Mouse (Mus musculus) leukemia stem cell, adult 10-12 weeks (primary cell): Measurements from ENCODE around the gene Usp32. TPM values are rescaled to one million over a fixed set of nuclear protein-coding genes. Genes with fewer than 3 reads are reported as not detected.

Experiments
- polyA plus RNA-seq: library from polyadenylated mRNA; stranded (reverse); fragments of >175 nt; gene quantifications from 2 replicates; pipeline ENCODE4 v1.2.3, GENCODE M21; 2012; ENCODE audit warnings: low replicate concordance

The Usp32 gene
- 6.0 and 13.0 TPM in 2 replicates for polyA plus RNA-seq

DNA sequence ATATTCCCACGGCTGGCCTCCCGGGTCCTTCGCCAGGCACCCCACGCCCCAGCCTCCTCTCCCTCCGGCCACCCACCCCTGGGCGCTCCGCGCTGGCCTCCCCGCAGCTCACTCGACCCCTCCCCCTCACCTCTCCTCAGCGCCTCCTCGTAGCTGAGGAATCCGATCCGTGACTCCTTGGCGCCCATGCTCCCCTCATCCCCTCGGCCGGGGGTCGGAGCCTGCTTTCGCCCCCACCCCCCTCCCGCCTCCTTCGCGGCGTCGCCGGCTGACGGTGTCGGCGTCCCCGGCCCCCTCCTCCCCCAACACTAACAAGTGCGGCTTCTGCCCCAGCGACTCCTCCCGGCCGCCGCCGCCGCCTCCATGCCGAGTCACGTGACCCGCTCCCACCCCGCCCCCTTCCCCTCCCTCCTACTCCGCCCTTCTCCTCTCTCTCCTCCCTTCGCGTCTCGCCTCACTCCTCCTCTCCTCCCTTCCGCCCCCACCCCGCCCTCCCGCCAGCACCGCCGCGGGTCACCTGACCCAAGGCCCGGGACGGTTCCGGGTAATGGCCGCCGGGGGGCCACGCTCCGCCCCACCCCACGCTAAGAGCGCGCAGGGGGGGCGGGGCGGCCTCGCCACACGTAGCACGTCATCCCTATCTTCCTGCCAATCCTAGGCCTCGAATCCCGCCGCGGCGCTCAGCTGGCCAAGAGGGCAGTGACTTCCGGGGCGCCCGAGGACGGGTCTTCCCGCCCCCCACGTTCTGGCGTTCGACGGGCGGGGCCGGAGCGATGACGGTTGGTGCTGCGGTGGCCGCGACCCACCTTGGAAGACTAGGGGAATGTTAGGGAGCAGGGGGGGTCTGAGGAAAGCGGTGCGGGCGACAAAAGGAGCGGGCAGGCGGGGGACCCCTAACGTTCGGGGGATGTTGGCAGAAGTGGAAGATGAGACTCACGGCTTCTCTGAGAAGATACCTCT lies at the start of gene Usp32:
Gene Usp32, minus strand, starts transcription at position 581 of the 960 bp plus-strand sequence.

DNA sequence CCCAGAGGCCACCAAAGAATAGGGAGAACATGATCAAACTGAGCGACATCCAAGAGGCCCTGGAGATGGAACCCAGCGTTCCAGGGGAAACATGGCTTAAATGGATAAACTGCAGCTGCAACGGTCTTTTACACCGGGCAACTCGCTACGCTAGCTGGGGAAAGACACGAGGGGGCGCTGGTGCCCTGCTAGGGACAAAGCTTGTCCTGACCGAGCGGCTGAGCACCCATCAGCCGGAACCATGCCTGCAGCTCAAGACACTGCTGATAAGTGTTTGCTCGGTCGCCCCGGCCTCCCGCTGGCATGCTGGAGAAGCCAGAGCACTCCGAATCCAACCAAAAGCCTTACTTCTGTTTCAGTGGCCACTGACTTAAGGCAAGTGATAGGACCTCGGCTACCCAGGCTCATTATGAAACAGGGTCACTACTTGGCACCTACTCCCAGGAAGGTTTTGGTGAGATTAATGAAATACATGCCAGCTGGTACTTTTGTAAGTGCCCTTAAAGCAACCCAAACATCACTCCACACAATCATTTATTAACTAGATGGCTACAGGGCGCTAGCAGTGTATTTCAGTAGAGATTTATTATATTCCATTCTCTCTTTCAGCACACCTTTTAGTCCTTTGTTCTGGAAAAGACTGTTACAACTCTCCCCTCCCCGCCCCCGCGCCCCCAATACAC lies 30.2 kb upstream of the Usp32 start, which contains the start of gene 1700125H20Rik:
Gene 1700125H20Rik, plus strand, starts transcription at position 347 of the 683 bp plus-strand sequence.

DNA sequence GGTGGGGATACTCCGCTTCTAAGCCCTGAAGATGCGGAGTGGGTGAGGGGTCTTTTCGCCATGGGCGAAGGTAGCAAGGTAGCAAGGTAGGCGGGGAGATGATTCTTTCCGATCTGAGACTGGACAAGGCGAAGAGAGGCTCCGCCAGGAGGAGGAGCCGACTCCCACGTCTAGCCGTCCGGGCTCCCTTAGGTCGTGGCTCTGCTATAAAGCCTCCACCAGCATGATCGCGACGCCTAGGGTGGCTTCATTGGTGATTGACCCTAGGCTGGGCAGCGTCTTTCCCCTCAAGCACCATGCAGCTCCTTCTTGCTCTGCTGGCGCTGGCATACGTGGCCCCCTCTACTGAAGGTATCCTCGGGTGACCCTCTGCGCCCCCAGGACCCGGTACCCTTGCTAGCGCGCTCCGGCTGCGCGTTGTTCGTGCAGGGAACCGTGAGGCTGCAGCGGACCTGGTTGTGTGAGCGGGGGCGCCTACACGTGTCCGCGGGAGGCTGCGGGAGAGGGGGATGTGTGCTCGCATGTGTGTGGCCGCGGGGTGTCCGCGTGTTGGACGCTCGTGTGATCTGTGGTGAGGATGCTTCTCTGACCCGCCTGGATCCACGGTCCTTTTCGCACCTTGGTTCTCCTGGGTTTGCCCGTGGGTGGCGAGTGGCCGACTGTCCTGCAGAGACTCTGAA lies 182.2 kb downstream of the Usp32 start, which contains the start of gene Car4:
Gene Car4, plus strand, starts transcription at position 196 of the 680 bp plus-strand sequence.

Other genes starting within 250 kb of the Usp32 start
- 0.89 and 3.2 TPM in 2 replicates for gene Znhit3, start 223.8 kb downstream of the Usp32 start, polyA plus RNA-seq
- 0.43 TPM in 1 of 2 replicates, not detected in the other for gene Car4, start 182.4 kb downstream of the Usp32 start, polyA plus RNA-seq
- not detected in 2 replicates for gene 1700125H20Rik, start 30.2 kb upstream of the Usp32 start, polyA plus RNA-seq
- gene Appbp2, start 95.0 kb upstream of the Usp32 start, polyA plus RNA-seq = 3.7 and 4.1 TPM in 2 replicates
- gene Ppm1d, start 171.1 kb upstream of the Usp32 start, polyA plus RNA-seq = 10.0 and 15.6 TPM in 2 replicates
- gene Bcas3, start 213.0 kb upstream of the Usp32 start, polyA plus RNA-seq = 263 and 416 TPM in 2 replicates